Mouse (Mus musculus) liver, adult 2 months (tissue): ENCODE measurements around the gene Zfp523. TPM values are rescaled to one million over a fixed set of nuclear protein-coding genes. Genes with fewer than 3 reads are reported as not detected.

ENCODE experiments used
- DNase-seq: peaks from one replicate; pipeline ENCODE4 v3.0.0-alpha.2; 2011; ENCODE audit warnings: low read depth, low spot score; ENCODE audit errors: extremely low read depth
- H3K27ac ChIP-seq: fragments of 200-500 bp; replicated peaks from 2 replicates; pipeline ENCODE4 v1.5.1; 2012; ENCODE audit warnings: low read depth, mild to moderate bottlenecking, control low read depth, inconsistent platforms, low read length; ENCODE audit not compliant: insufficient read depth
- H3K27me3 ChIP-seq: fragments of 200-500 bp; 2 replicates; pipeline ENCODE4 v1.6.1; 2012; ENCODE audit warnings: mild to moderate bottlenecking, moderate library complexity, low read length, inconsistent platforms; ENCODE audit not compliant: control insufficient read depth, insufficient read depth
- H3K36me3 ChIP-seq: fragments of 200-500 bp; 2 replicates; pipeline ENCODE4 v1.6.1; 2012; ENCODE audit warnings: low read length, inconsistent platforms; ENCODE audit not compliant: control insufficient read depth, insufficient read depth
- H3K4me1 ChIP-seq: fragments of 200-500 bp; 2 replicates; pipeline ENCODE4 v1.6.1; 2011; ENCODE audit warnings: low read length; ENCODE audit not compliant: control insufficient read depth, insufficient read depth
- H3K4me3 ChIP-seq: fragments of 200-500 bp; 2 replicates; pipeline ENCODE4 v1.5.1; 2011; ENCODE audit warnings: low read depth, mild to moderate bottlenecking, control low read depth, low read length, moderate library complexity; ENCODE audit not compliant: insufficient read depth
- H3K79me2 ChIP-seq: fragments of 200-500 bp; 2 replicates; pipeline ENCODE4 v1.6.1; 2012; ENCODE audit warnings: inconsistent platforms, mild to moderate bottlenecking, low read length, moderate library complexity; ENCODE audit not compliant: control insufficient read depth, insufficient read depth
- H3K9ac ChIP-seq: fragments of 200-500 bp; 2 replicates; pipeline ENCODE4 v1.6.1; 2012; ENCODE audit warnings: low read depth, mild to moderate bottlenecking, control low read depth, inconsistent platforms, low read length
- CTCF ChIP-seq: fragments of 200-500 bp; IDR thresholded peaks from 2 replicates; pipeline ENCODE4 v1.5.1; 2011; ENCODE audit warnings: low read depth, low read length, control low read depth
- POLR2A ChIP-seq: fragments of 200-500 bp; IDR thresholded peaks from 2 replicates; pipeline ENCODE4 v1.6.1; 2011; ENCODE audit warnings: low read length, control low read depth; ENCODE audit not compliant: insufficient read depth; ENCODE audit errors: extremely low read depth
- WGBS: fragments of 180-500 bp; shearing (Covaris S2); methylation state at CpG from one replicate; pipeline ENCODE4 v1.1.7; 2018; 5-methylcytosine and 5-hydroxymethylcytosine counted together
- polyA plus RNA-seq: library from polyadenylated mRNA; depleted of rRNA; stranded (reverse); fragments of >200 nt; gene quantifications from 2 replicates; pipeline ENCODE4 v1.2.3, GENCODE M21; 2012
- total RNA-seq: library from RNA; depleted of rRNA; stranded (reverse); fragments of >200 nt; gene quantifications from 2 replicates; pipeline ENCODE4 v1.2.3, GENCODE M21; 2014

Gene Zfp523
- total and polyA plus RNA-seq, 2 experiments, result 10.4 to 33.6 TPM

DNA sequence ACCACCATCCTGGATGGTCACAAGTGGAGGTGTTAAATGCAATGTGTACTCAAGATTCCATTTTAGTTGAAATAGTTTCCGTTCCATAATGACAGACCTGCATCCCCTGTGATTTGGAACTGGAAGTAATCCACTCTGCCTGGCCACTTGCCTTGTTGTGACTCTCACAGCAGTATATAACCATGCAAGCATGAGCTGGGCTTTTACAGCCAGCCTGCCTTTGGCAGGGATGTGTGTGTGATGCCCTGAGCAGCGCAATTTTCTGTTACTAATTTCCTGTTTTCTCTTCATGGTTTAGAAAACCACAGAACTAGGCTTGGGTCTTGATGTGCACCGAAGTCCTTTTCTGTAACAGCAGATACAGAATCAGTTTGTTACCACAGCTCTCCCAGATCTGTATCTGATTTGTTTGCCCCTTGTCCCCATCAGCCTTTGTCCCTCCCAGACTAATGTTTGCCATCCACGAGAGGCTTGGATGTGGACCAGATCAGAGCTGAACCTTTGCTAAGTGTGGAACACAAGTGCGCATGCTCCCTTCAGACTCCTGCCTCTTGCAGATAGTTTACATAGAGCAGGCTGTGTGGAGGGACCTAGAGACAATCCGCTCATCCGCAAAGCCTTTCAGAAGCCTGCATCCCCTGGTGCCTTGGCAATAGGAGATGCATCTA is 8.2 kb downstream of the Zfp523 start:
- H3K4me3 ChIP-seq, result no peak overlapping the region
- H3K9ac ChIP-seq, result no peak overlapping the region
- no peaks in the 10 kb centered on the region for H3K27me3 ChIP-seq
- 15% methylated on average over 7 of the region's 7 CpGs for WGBS
- no peaks in the 10 kb centered on the region for H3K79me2 ChIP-seq
- H3K27ac ChIP-seq, result peak overlapping the region; percentile 64
- TF ChIP-seq POLR2A (no peak), CTCF (no peak)
- peak; percentile 98 for DNase-seq
- no peaks in the 10 kb centered on the region for H3K36me3 ChIP-seq
- peaks cover 10% of the 10 kb centered on the region for H3K4me1 ChIP-seq

DNA sequence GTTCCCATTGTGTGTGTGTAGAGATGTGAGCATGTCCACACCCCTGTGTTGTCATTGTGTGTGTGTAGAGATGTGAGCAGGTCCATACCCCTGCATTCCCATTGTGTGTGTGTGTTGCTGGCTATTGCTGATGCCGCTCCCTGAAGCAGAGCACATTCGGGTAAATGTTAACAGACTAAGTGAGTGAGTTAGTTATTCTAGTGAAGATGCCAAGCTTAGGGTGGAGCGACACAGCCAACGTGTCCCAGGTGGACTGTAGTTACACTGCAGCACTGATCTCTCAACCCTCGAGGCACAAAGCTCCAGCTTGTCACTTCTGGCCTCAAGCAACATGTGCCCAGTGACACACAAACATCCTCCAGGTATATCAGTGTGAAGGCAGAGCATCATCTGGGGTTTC is 11.4 kb downstream of the Zfp523 start:
- no peak for TF ChIP-seq POLR2A
- no peak for TF ChIP-seq CTCF
- Histone ChIP-seq H3K9ac (no peak overlapping the region), H3K36me3 (no peaks in the 10 kb centered on the region), H3K79me2 (no peaks in the 10 kb centered on the region), H3K4me1 (peaks cover 10% of the 10 kb centered on the region; the same call in 1 of the 2 replicates), H3K4me3 (no peak overlapping the region), H3K27me3 (no peaks in the 10 kb centered on the region), H3K27ac (no peak overlapping the region)
- DNase-seq, result no peak
- 84% methylated on average over 5 of the region's 5 CpGs for WGBS

DNA sequence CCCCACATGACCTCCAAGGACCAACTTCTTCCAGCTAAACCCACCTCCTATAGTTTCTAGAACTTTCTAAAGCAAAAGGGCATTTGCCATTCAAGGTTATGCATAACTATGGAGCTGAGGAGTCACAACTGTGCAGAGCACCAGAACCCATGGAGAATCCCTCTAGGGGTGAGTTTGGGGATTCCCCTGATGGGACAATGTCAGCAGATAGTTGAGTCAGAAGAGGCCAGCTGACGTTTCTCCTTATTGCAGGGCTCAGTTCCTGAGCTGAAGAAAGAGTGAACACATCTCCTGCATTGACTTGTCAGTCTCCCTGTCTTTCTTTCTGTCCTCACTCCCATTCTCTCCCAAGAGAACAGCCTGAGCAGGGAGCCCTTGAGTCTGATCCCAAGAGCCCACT is 15.8 kb downstream of the Zfp523 start:
- Histone ChIP-seq H3K27ac (no peak overlapping the region), H3K4me1 (no peaks in the 10 kb centered on the region), H3K79me2 (no peaks in the 10 kb centered on the region), H3K27me3 (no peaks in the 10 kb centered on the region), H3K36me3 (no peaks in the 10 kb centered on the region), H3K4me3 (no peak overlapping the region), H3K9ac (no peak overlapping the region)
- TF ChIP-seq POLR2A, result no peak
- no peak for TF ChIP-seq CTCF
- DNase-seq, result no peak
- WGBS, result 66% methylated on average over 1 of the region's 1 CpGs

DNA sequence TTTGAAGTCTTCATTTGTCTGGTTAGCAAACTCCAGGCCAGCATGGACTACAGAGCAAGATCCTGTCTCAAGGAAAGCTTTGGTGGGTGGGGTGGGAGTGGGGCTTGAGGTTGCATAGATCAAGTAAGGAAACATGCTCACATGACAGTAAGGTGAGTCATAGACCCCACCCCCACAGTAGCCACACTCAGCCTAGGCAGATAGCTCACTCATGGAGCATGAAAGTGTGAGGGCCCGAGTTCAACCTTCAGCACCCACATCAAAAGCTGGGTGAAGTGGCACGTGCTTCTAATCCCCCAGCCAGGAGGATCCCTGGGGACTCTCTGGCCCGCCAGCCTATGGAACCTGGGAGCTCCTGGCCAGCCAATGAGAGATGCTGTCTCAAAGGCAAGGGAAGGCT is 16.6 kb downstream of the Zfp523 start:
- no peak overlapping the region for H3K4me3 ChIP-seq
- no peaks in the 10 kb centered on the region for H3K79me2 ChIP-seq
- H3K4me1 ChIP-seq, result no peaks in the 10 kb centered on the region
- peaks cover 2% of the 10 kb centered on the region; the same call in 1 of the 2 replicates for H3K36me3 ChIP-seq
- no peaks in the 10 kb centered on the region for H3K27me3 ChIP-seq
- TF ChIP-seq CTCF (no peak), POLR2A (no peak)
- H3K27ac ChIP-seq, result no peak overlapping the region
- 82% methylated on average over 3 of the region's 3 CpGs for whole genome bisulfite sequencing
- DNase-seq, result no peak
- no peak overlapping the region for H3K9ac ChIP-seq

DNA sequence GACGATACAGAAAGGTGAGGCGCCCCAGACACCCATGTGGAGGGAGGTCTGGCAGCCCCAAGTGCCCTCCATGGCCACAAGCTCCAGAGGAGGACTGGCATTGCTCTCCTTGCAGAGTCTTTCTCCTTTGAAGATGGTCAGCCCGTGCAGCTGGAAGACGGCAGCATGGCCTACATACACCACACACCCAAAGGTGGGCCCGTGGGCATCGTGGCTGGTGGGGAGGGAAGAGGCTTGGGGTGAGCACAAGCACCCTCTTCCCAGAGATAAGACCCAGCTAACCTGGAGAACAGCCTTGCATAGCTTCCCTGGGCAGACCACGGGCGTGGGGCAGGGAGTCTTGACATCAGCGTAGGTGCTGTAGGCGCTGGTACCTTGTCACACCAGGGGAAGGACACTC is 18.1 kb downstream of the Zfp523 start:
- Histone ChIP-seq H3K36me3 (peaks cover 5% of the 10 kb centered on the region; the same call in 1 of the 2 replicates), H3K9ac (no peak overlapping the region), H3K4me3 (no peak overlapping the region), H3K27ac (no peak overlapping the region), H3K27me3 (no peaks in the 10 kb centered on the region), H3K79me2 (no peaks in the 10 kb centered on the region), H3K4me1 (no peaks in the 10 kb centered on the region)
- 95% methylated on average over 10 of the region's 10 CpGs for WGBS
- TF ChIP-seq CTCF, result no peak
- no peak for TF ChIP-seq POLR2A
- no peak for DNase-seq

DNA sequence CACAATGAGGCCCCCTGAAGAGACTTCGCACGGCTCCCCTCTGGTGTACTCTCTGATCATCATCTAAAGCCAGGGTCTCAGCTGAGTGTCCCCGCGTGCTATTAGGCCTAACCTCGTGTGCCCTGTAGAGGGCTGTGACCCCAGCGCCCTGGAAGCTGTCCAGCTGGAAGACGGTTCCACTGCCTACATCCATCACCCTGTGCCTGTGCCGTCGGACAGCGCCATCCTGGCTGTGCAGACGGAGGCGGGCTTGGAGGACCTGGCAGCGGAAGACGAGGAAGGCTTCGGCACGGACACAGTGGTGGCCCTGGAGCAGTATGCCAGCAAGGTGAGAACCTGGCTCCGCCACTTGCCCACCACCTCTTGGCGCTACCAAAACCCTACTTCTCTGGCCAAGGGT is 20.7 kb downstream of the Zfp523 start:
- no peak for TF ChIP-seq POLR2A
- TF ChIP-seq CTCF, result no peak
- Histone ChIP-seq H3K79me2 (no peaks in the 10 kb centered on the region), H3K27me3 (no peaks in the 10 kb centered on the region), H3K27ac (no peak overlapping the region), H3K4me1 (no peaks in the 10 kb centered on the region), H3K4me3 (no peak overlapping the region), H3K36me3 (peaks cover 7% of the 10 kb centered on the region; the same call in 1 of the 2 replicates), H3K9ac (no peak overlapping the region)
- no peak for DNase-seq
- 68% methylated on average over 18 of the region's 18 CpGs for WGBS
